Mouse (Mus musculus) layer of hippocampus, postnatal 25 days (tissue): ENCODE data around the gene Nploc4. TPM values are rescaled to one million over a fixed set of nuclear protein-coding genes. Genes with fewer than 3 reads are reported as not detected.
"Not testable (repeated sequence)": the region's sequence is repeated elsewhere in the genome, so short reads cannot be mapped to it uniquely, and the experiment has no call there.

Experiments
- DNase-seq, 2 experiments: peaks; one replicate each; pipeline ENCODE4 v3.0.0; 2022; ENCODE audit warnings: mixed read lengths in 2 of 2, low spot score in 1 of 2; ENCODE audit errors: extremely low spot score in 1 of 2
- total RNA-seq, 2 experiments: library from RNA; stranded (reverse); gene quantifications; 2 replicates each; pipeline ENCODE4 v1.2.3; 2021

Nploc4 gene
- total RNA-seq, 2 experiments from 2014 or later = 62.4 to 63.0 TPM

GRCm38 (mm10) chr11:120444106-120444505 lies 6.6 kb upstream of the Nploc4 start:
- no peak for DNase-seq

GRCm38 (mm10) chr11:120442765-120443280 lies 5.3 kb upstream of the Nploc4 start:
- no peak for DNase-seq

- no peak for DNase-seq
Observed at GRCm38 (mm10) chr11:120442344-120442743, 4.8 kb upstream of the Nploc4 start, which contains the start of gene Tspan10. Gene Tspan10 (plus strand): TSS chr11:120442644.

- no peak for DNase-seq
Observed at GRCm38 (mm10) chr11:120437857-120438385, 413 bp upstream of the Nploc4 start.

GRCm38 (mm10) chr11:120426727-120427126 lies 10.8 kb downstream of the Nploc4 start:
- DNase-seq = no peak

GRCm38 (mm10) chr11:120423569-120424295 lies 13.8 kb downstream of the Nploc4 start:
- peak; percentile 53 to 75 for DNase-seq

GRCm38 (mm10) chr11:120422651-120423568 lies 14.6 kb downstream of the Nploc4 start:
- DNase-seq = no peak

GRCm38 (mm10) chr11:120418592-120418991 lies 18.9 kb downstream of the Nploc4 start:
- DNase-seq = no peak

GRCm38 (mm10) chr11:120417852-120418251 lies 19.7 kb downstream of the Nploc4 start:
- DNase-seq = no peak

- not testable (repeated sequence) for DNase-seq
Observed at GRCm38 (mm10) chr11:120413621-120414020, 23.9 kb downstream of the Nploc4 start.

GRCm38 (mm10) chr11:120406445-120406844 lies 31.1 kb downstream of the Nploc4 start:
- DNase-seq = no peak

- DNase-seq = no peak
Observed at GRCm38 (mm10) chr11:120405867-120406266, 31.6 kb downstream of the Nploc4 start.

- DNase-seq = no peak
Observed at GRCm38 (mm10) chr11:120404814-120405213, 32.7 kb downstream of the Nploc4 start.

- DNase-seq = no peak
Observed at GRCm38 (mm10) chr11:120399319-120399718, 38.2 kb downstream of the Nploc4 start.

- no peak for DNase-seq
Observed at GRCm38 (mm10) chr11:120397602-120398001, 39.9 kb downstream of the Nploc4 start.

- no peak for DNase-seq
Observed at GRCm38 (mm10) chr11:120395661-120396060, 41.8 kb downstream of the Nploc4 start.

GRCm38 (mm10) chr11:120388580-120388979 lies 48.9 kb downstream of the Nploc4 start:
- no peak for DNase-seq

GRCm38 (mm10) chr11:120387157-120387556 lies 50.4 kb downstream of the Nploc4 start:
- no peak for DNase-seq

GRCm38 (mm10) chr11:120386632-120387031 lies 50.9 kb downstream of the Nploc4 start:
- no peak for DNase-seq

- DNase-seq = no peak
Observed at GRCm38 (mm10) chr11:120382509-120382908, 55.0 kb downstream of the Nploc4 start.

- no peak for DNase-seq
Observed at GRCm38 (mm10) chr11:120381157-120381556, 56.4 kb downstream of the Nploc4 start.
